Mouse (Mus musculus): Measurements from ENCODE around the gene Hist1h2bp. TPM values are rescaled to one million over a fixed set of nuclear protein-coding genes. Genes with fewer than 3 reads are reported as not detected.
"Not testable (repeated sequence)": the region's sequence is repeated elsewhere in the genome, so short reads cannot be mapped to it uniquely, and the experiment has no call there.

The Hist1h2bp gene
- total RNA-seq (2022) = 10 to 100 TPM in 1 of 4 experiments, 1 to 10 TPM in 3; 6.0 to 11.4 (median 8.5) TPM

- peak; percentile 72 to 91 for DNase-seq (ENCODE audit: low spot score in 2 of 2)
Observed at GRCm38 (mm10) chr13:21786899-21787629, at the start of gene Hist1h2bp, which contains the start of gene Hist1h2an. Gene Hist1h2bp (plus strand): TSS chr13:21787461. Gene Hist1h2an (minus strand): TSS chr13:21787218.

GRCm38 (mm10) chr13:21745006-21745405, 42.3 kb upstream of the Hist1h2bp start:
- DNase-seq (ENCODE audit: low spot score in 2 of 2) = no peak

- DNase-seq (ENCODE audit: low spot score in 2 of 2) = no peak
Observed at GRCm38 (mm10) chr13:21749387-21750158, 37.7 kb upstream of the Hist1h2bp start.

GRCm38 (mm10) chr13:21750159-21751017, 36.9 kb upstream of the Hist1h2bp start, which contains the start of gene Hist1h4k:
Gene Hist1h4k (minus strand): TSS chr13:21750505.
- peak; percentile 90 to 95 for DNase-seq (ENCODE audit: low spot score in 2 of 2)

GRCm38 (mm10) chr13:21751417-21751816, 35.8 kb upstream of the Hist1h2bp start:
- DNase-seq (ENCODE audit: low spot score in 2 of 2) = no peak

- no peak for DNase-seq (ENCODE audit: low spot score in 2 of 2)
Observed at GRCm38 (mm10) chr13:21751827-21752226, 35.4 kb upstream of the Hist1h2bp start.

GRCm38 (mm10) chr13:21752356-21752755, 34.9 kb upstream of the Hist1h2bp start:
- no peak for DNase-seq (ENCODE audit: low spot score in 2 of 2)

GRCm38 (mm10) chr13:21753051-21753523, 34.2 kb upstream of the Hist1h2bp start:
- DNase-seq (ENCODE audit: low spot score in 2 of 2) = peak in 1 of 2 experiments; percentile 9

GRCm38 (mm10) chr13:21753524-21754285, 33.6 kb upstream of the Hist1h2bp start, which contains the start of the genes Hist1h2ak and Hist1h2bn:
Gene Hist1h2ak (minus strand): TSS chr13:21753827.
Gene Hist1h2bn (plus strand): TSS chr13:21754123.
- DNase-seq (ENCODE audit: low spot score in 2 of 2) = peak; percentile 47 to 80

GRCm38 (mm10) chr13:21754294-21755001, 32.8 kb upstream of the Hist1h2bp start:
- DNase-seq (ENCODE audit: low spot score in 2 of 2) = not testable (repeated sequence)

- DNase-seq (ENCODE audit: low spot score in 2 of 2) = no peak
Observed at GRCm38 (mm10) chr13:21755707-21756106, 31.6 kb upstream of the Hist1h2bp start.

GRCm38 (mm10) chr13:21778814-21779766, 8.2 kb upstream of the Hist1h2bp start:
- peak; percentile 49 to 58 for DNase-seq (ENCODE audit: low spot score in 2 of 2)

GRCm38 (mm10) chr13:21779767-21780731, 7.2 kb upstream of the Hist1h2bp start, which contains the start of gene Hist1h1b:
Gene Hist1h1b (minus strand): TSS chr13:21780625.
- DNase-seq (ENCODE audit: low spot score in 2 of 2) = peak; percentile 30 to 32

GRCm38 (mm10) chr13:21781021-21781555, 6.2 kb upstream of the Hist1h2bp start:
- no peak for DNase-seq (ENCODE audit: low spot score in 2 of 2)

GRCm38 (mm10) chr13:21781639-21782038, 5.6 kb upstream of the Hist1h2bp start:
- no peak for DNase-seq (ENCODE audit: low spot score in 2 of 2)

- DNase-seq (ENCODE audit: low spot score in 2 of 2) = peak in 1 of 2 experiments; percentile 27
Observed at GRCm38 (mm10) chr13:21782361-21783254, 4.7 kb upstream of the Hist1h2bp start.
